Mouse (Mus musculus) limb, embryonic 11.5 days (tissue): ENCODE data around the gene Rin3. TPM values are rescaled to one million over a fixed set of nuclear protein-coding genes. Genes with fewer than 3 reads are reported as not detected.

Experiments
- ATAC-seq: fragments of 200-750 bp; cut with Nextera tagmentation; 2 replicates; pipeline ENCODE4 v1.8.0; 2017; ENCODE audit warnings: low read depth; ENCODE audit not compliant: insufficient number of reproducible peaks, low FRiP score, low TSS enrichment
- DNase-seq: peaks from one replicate; pipeline ENCODE4 v3.0.0-alpha.2; 2015; ENCODE audit warnings: low spot score
- H3K27ac ChIP-seq: fragments of 300-500 bp; sonication (generic); replicated peaks from 2 replicates; pipeline ENCODE4 v1.5.1; 2014; ENCODE audit warnings: low read depth, mild to moderate bottlenecking, low read length
- H3K27me3 ChIP-seq: fragments of 300-500 bp; sonication (generic); 2 replicates; pipeline ENCODE4 v1.6.1; 2014; ENCODE audit warnings: mild to moderate bottlenecking, low read length, mixed read lengths; ENCODE audit not compliant: control insufficient read depth, insufficient read depth
- H3K36me3 ChIP-seq: fragments of 300-500 bp; sonication (generic); 2 replicates; pipeline ENCODE4 v1.6.1; 2014; ENCODE audit warnings: mild to moderate bottlenecking, low read length, moderate library complexity, mixed read lengths; ENCODE audit not compliant: control insufficient read depth, insufficient read depth
- H3K4me1 ChIP-seq: fragments of 300-500 bp; sonication (generic); 2 replicates; pipeline ENCODE4 v1.6.1; 2014; ENCODE audit warnings: low read length, mixed read lengths; ENCODE audit not compliant: control insufficient read depth, insufficient read depth
- H3K4me2 ChIP-seq: fragments of 300-500 bp; sonication (generic); 2 replicates; pipeline ENCODE4 v1.6.1; 2014; ENCODE audit warnings: low read depth, mild to moderate bottlenecking, moderate library complexity; ENCODE audit not compliant: severe bottlenecking
- H3K4me3 ChIP-seq: fragments of 300-500 bp; sonication (generic); 2 replicates; pipeline ENCODE4 v1.5.1; 2014; ENCODE audit warnings: low read depth, low read length
- H3K9ac ChIP-seq: fragments of 300-500 bp; sonication (generic); 2 replicates; pipeline ENCODE4 v1.6.1; 2014; ENCODE audit warnings: mild to moderate bottlenecking, low read length
- H3K9me3 ChIP-seq: fragments of 300-500 bp; sonication (generic); 2 replicates; pipeline ENCODE4 v1.6.1; 2016; ENCODE audit warnings: low read length; ENCODE audit not compliant: control insufficient read depth
- WGBS: fragments of 180-500 bp; shearing (Covaris S2); extraction: QIAGEN DNeasy Blood & Tissue Kit; methylation state at CpG from one replicate; pipeline ENCODE4 v1.1.7; 2014; 5-methylcytosine and 5-hydroxymethylcytosine counted together
- polyA plus RNA-seq: library from polyadenylated mRNA; unstranded; fragments of >200 nt; fragmentation: Nextera tagmentation; extraction: Ambion mirVana; gene quantifications from 2 replicates; pipeline ENCODE4 v1.2.1, GENCODE M21; 2014

The Rin3 gene
- polyA plus RNA-seq, 1 experiment from 2014 or later = 4.2 TPM

DNA sequence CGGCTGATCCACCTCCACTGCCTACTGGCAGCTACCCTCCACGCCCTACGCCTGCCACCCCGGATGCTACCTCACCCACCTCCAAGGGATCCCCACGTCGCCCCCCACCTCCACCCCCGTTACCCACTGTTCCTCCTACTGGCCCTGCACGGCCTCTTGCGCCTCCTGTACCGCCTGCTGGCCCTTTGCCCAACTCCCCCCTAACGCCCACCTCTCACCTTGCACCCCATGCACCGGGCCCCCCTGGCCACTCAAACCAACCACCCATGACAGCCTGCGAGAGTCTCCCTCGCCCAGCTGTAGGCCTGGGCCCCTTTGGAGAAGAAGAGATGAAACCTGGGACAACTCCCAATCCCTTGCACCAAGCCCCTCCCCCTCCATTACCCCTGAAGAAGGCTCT is 85.7 kb downstream of the Rin3 start:
- Histone ChIP-seq H3K4me2 (no peak overlapping the region), H3K9me3 (no peaks in the 10 kb centered on the region), H3K4me1 (peaks cover 3% of the 10 kb centered on the region; the same call in 1 of the 2 replicates), H3K4me3 (no peak overlapping the region), H3K27ac (no peak overlapping the region), H3K27me3 (no peaks in the 10 kb centered on the region), H3K36me3 (no peaks in the 10 kb centered on the region), H3K9ac (no peak overlapping the region)
- DNase-seq = no peak
- peak; percentile 26; the same call in 1 of the 2 replicates for ATAC-seq
- WGBS = 84% methylated on average over 14 of the region's 14 CpGs

DNA sequence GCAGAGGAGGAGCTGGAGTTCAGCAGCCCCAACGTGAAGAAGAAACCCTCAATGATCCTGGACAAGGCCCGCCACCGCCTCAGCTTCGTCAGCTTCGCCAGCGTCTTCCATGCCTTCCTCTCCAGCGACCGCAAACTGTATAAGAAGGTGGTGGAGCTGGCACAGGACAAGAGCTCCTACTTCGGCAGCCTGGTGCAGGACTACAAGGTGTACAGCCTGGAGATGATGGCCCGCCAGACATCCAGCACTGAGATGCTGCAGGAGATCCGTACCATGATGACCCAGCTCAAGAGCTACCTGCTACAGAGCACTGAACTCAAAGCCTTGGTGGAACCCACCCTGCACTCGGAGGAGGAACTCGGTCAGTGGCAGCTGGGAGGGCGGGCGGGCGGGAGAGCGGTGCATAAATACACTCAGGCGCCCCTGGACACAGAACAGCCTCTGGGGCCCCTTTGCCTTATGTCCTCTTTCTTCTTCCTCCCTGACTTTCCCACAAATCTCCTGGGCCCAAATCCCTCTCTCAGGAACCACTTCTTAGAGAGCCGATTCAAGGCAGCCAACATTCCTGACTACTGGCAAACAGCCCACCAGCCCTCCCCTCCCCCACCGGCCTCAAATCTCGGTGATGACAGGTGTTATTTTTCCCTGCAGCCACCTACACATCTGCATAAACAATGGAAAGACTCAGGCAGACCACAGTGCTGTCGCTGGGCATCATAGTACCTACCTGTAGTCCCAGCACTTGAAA is 86.8 kb downstream of the Rin3 start:
- DNase-seq = no peak
- no peak overlapping the region for H3K27ac ChIP-seq
- no peak overlapping the region for H3K9ac ChIP-seq
- H3K4me2 ChIP-seq = no peak overlapping the region
- no peak for ATAC-seq
- no peak overlapping the region for H3K4me3 ChIP-seq
- H3K4me1 ChIP-seq = peaks cover 3% of the 10 kb centered on the region; the same call in 1 of the 2 replicates
- H3K27me3 ChIP-seq = no peaks in the 10 kb centered on the region
- no peaks in the 10 kb centered on the region for H3K9me3 ChIP-seq
- no peaks in the 10 kb centered on the region for H3K36me3 ChIP-seq
- 83% methylated on average over 22 of the region's 22 CpGs for WGBS

DNA sequence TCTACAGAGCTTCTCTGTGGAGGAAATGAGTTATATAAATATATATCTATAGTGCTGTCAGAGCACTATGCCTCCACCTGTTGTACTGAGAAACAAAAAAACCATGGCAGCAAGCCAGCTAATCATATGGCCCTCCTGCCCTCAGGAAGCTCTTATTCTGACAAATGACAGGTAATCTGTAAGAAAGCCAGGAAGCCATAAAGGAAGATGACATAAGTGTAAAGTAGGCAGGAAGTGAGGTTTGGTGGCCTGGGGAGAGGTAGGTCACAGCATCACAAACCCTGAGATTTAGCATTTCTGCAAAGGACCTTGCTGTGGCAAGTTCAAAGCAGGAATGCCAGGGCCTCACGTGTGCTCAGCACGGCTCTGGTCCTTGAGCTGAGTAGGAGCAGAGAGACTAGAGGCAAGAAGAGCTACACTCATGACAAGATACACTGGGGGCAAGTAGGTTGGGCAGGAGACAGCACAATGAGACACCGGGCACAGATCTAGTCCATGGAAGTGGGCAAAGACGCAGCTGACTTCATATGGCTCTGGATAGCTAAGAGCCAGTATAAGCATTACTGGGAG is 88.2 kb downstream of the Rin3 start:
- peaks cover 3% of the 10 kb centered on the region; the same call in 1 of the 2 replicates for H3K4me1 ChIP-seq

DNA sequence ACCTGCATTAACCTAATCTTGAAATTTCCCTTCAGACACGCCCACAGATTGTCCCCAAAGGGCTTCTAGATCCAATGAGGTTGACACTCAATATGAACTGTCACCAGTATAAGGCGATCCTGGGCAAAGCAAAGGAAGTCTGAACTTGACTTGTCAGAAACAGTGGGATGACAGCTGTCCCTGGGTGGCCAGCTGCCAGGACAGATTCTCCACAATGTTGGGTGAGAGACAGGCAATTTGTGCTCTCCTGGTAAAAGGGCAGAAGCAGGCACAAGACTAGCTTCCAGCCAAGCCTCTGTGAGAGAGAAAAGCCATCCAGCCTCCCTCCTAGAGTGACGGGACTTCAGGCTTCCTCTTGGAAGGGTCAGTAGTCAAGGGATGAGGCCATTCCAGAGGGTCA is 89.5 kb downstream of the Rin3 start:
- Histone ChIP-seq H3K27me3 (no peaks in the 10 kb centered on the region), H3K27ac (no peak overlapping the region), H3K4me1 (peaks cover 3% of the 10 kb centered on the region; the same call in 1 of the 2 replicates), H3K9me3 (no peaks in the 10 kb centered on the region), H3K4me3 (no peak overlapping the region), H3K36me3 (no peaks in the 10 kb centered on the region), H3K9ac (no peak overlapping the region), H3K4me2 (no peak overlapping the region)
- WGBS = 81% methylated on average over 3 of the region's 3 CpGs
- no peak for DNase-seq
- no peak for ATAC-seq

More for the DNA sequence above, 88.2 kb downstream of the Rin3 start:
- ATAC-seq (no peak), DNase-seq (no peak)
- no peak overlapping the region for H3K27ac ChIP-seq
- no peak overlapping the region for H3K4me2 ChIP-seq
- no peak overlapping the region for H3K4me3 ChIP-seq
- 80% methylated on average over 4 of the region's 4 CpGs for WGBS
- no peaks in the 10 kb centered on the region for H3K36me3 ChIP-seq
- H3K9me3 ChIP-seq = no peaks in the 10 kb centered on the region
- no peaks in the 10 kb centered on the region for H3K27me3 ChIP-seq
- H3K9ac ChIP-seq = no peak overlapping the region

GRCm38 (mm10) chr12:102382180-102382579 is 99.3 kb downstream of the Rin3 start:
- Histone ChIP-seq H3K4me1 (no peaks in the 10 kb centered on the region), H3K9ac (no peak overlapping the region), H3K4me3 (no peak overlapping the region), H3K9me3 (no peaks in the 10 kb centered on the region), H3K27me3 (no peaks in the 10 kb centered on the region), H3K36me3 (no peaks in the 10 kb centered on the region), H3K4me2 (no peak overlapping the region), H3K27ac (no peak overlapping the region)
- DNase-seq = no peak
- 86% methylated on average over 8 of the region's 8 CpGs for WGBS
- ATAC-seq = no peak

GRCm38 (mm10) chr12:102383288-102383687 is 100.4 kb downstream of the Rin3 start:
- ATAC-seq = no peak
- Histone ChIP-seq H3K27ac (no peak overlapping the region), H3K36me3 (no peaks in the 10 kb centered on the region), H3K9me3 (no peaks in the 10 kb centered on the region), H3K4me3 (no peak overlapping the region), H3K4me1 (no peaks in the 10 kb centered on the region), H3K27me3 (no peaks in the 10 kb centered on the region), H3K9ac (no peak overlapping the region), H3K4me2 (no peak overlapping the region)
- 86% methylated on average over 9 of the region's 9 CpGs for WGBS
- no peak for DNase-seq

- H3K4me3 ChIP-seq = no peak overlapping the region
- no peak overlapping the region for H3K4me2 ChIP-seq
- no peaks in the 10 kb centered on the region for H3K4me1 ChIP-seq
- no peaks in the 10 kb centered on the region for H3K27me3 ChIP-seq
- H3K9ac ChIP-seq = no peak overlapping the region
- H3K36me3 ChIP-seq = no peaks in the 10 kb centered on the region
- H3K9me3 ChIP-seq = no peaks in the 10 kb centered on the region
- 28% methylated on average over 3 of the region's 3 CpGs for WGBS
- DNase-seq (peak; percentile 61), ATAC-seq (0 out of 2 replicates have a peak, but pooled peaks have one; percentile 9)
- H3K27ac ChIP-seq = no peak overlapping the region
Measured at GRCm38 (mm10) chr12:102384819-102385218, 102.0 kb downstream of the Rin3 start.

DNA sequence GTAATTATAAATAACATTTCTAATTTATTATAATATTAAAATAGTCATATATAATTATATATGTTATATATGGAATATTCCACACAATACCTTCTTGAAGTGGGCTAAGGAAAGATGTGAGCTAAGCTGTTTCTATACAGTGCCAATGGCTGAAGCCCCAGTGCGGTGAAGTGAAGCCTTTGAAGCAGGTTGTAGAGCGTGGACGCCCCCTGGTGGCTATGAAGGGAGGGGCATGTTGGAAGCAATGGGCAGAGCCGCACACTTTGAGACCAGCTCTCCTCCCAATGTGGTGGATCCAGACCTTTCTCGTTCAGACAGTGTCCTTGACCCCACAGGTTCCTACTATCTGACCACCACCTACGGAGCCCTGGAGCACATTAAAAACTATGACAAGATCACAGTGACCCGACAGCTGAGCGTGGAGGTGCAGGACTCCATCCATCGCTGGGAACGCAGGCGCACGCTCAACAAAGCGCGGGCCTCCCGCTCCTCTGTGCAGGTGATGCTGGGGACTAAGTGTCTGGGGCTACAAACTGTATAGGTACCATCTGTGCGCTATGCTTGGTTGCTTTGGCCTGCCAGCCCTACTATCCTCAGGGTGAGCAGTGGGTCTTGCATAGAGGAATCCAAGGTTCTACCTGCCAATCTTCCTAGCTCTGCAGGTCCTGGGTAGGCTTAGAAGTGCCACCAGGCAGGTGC is 104.5 kb downstream of the Rin3 start:
- no peak overlapping the region for H3K4me3 ChIP-seq
- ATAC-seq = peak; percentile 59; the same call in 1 of the 2 replicates
- H3K9ac ChIP-seq = no peak overlapping the region
- no peaks in the 10 kb centered on the region for H3K4me1 ChIP-seq
- H3K27ac ChIP-seq = no peak overlapping the region
- no peak overlapping the region for H3K4me2 ChIP-seq
- no peaks in the 10 kb centered on the region for H3K9me3 ChIP-seq
- WGBS = 51% methylated on average over 16 of the region's 16 CpGs
- no peaks in the 10 kb centered on the region for H3K27me3 ChIP-seq
- H3K36me3 ChIP-seq = no peaks in the 10 kb centered on the region
- peak; percentile 90 for DNase-seq
